Mouse (Mus musculus) mature B cell (primary cell): ENCODE data around the gene Gm49711.

Experiments
- in situ Hi-C: fragments of 300-500 bp; cut with MboI; formaldehyde crosslinking; loops from 2 replicates; pipeline ENCODE4 v1.14.3; 2019

Gene Gm49711

DNA sequence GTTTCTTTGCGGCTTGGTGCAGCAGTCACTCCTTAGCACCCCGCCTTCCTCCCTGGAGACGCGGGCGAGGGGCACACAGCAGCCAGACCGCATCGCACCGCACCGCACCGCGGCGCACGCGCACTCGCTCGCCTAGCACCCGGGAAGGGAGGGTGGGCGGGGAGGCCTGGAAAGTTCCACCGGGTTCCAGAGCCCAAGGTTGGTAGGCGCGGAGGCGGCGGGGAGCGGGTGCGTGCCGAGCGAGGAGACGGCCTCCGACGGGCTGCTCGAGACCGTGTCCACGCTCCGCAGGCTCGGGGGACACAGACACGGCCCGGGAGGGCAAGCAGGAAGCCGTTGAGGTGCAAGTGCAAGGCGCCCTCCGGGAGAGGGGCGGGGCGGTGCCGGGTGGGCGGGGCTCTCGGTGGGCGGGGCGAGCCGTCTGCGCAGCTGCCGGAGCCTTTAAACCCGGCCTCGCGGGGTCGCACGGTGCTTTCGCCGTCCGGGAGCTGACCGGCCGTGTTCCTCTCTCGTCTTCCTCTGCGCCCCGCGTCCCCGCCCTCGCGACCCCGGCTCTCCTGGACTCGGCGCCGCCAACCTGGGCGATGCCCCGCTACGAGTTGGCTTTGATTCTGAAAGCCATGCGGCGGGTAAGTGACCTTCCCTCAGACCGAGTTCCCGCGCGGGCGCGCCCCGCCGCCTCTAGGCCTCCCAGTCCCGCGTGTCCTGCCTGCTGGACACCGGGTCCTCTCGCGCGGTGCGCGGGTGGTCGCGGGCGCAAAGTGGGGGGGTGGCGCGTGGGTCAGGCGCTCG, at the start of gene Gm49711, which contains the start of the genes Mrps6 and Slc5a3:
Gene Gm49711 (plus strand): TSS at position 465 of the 792 bp plus-strand sequence.
Gene Mrps6 (plus strand): TSS at position 419 of the 792 bp plus-strand sequence.
Gene Slc5a3 (plus strand): TSS at position 471 of the 792 bp plus-strand sequence.
- in situ Hi-C loops: no loop called here

GRCm38 (mm10) chr16:92009586-92009985, 48.5 kb upstream of the Gm49711 start:
- in situ Hi-C loops: no loop called here

DNA sequence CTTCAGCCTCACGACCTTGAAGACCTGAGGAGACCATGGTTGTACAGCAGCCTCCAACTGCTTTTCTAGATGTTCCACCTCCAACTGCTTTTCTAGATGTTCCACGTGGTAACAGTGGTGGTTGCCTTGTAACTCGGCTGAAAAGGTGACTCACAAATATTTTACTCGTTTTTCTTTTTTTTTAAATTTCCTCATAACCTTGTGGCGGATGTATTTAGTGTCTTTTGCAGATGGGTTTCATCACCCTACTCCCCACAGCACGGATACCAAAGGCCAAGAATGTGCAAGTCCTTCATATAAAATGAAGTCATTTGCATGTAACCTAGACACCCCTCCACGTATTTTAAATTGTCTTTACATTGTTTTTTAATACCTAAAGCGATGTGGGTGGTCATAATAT, 41.3 kb upstream of the Gm49711 start:
- in situ Hi-C loops: no loop called here

- in situ Hi-C loops: no loop called here
Measured at GRCm38 (mm10) chr16:92019141-92020118, 38.7 kb upstream of the Gm49711 start.

- in situ Hi-C loops: no loop called here
Measured at GRCm38 (mm10) chr16:92021656-92022400, 36.3 kb upstream of the Gm49711 start.

DNA sequence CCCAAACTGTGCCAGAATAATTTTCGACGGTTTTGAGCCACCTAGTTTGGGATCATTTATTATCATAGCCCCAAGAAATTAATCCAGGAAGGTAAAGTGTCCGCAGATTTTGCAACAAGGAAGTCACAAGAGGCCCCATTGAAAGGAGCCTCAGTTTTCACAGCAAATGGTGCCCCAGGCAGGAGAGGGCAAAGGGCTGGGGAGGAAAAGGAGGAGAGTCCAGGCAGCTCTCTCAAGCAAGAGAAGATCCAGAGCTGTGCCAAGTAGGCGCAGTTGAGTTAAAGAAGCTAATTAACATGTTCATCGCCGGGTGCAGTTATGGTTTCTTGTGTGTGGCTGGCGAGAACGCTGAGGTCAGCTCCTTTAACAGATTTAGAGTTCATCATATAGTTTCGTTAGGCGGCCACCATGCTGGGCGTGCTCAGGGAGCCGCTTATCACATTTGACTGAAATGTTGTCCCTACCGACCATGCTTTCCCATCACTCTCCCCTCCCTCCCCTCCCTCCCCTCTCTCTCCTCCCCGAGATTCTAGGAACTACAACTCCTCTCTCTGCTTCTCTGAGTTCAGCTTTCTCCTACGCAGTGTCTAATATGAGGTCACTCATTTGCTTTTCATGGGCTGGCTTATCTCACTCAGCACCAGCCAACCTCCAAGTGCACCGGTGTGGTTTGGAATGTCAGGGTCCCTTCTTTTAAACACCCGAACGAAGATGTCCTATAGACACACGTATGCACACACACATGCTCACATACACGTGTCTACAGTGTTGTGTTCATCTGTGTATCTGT, 35.4 kb upstream of the Gm49711 start:
- in situ Hi-C loops: no loop called here

DNA sequence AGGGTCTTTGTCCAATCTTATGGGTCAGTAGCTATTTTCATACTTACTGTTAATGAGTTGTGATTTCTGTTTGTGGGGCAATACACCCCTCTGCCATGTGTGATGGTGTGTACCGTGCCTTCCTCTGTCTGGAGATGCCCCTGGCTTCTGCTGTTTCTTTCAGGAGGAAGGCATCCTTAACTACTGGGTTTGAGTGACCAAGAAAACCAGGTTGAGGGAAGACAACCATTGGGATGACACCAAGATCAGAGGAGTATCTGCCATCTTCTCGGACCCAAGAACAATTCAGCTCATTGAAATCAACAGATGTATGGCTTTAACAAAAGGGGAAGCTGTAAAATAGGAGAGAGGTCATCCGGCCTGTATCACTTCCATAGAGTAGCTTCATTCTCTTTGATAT, 24.8 kb upstream of the Gm49711 start:
- in situ Hi-C loops: no loop called here

DNA sequence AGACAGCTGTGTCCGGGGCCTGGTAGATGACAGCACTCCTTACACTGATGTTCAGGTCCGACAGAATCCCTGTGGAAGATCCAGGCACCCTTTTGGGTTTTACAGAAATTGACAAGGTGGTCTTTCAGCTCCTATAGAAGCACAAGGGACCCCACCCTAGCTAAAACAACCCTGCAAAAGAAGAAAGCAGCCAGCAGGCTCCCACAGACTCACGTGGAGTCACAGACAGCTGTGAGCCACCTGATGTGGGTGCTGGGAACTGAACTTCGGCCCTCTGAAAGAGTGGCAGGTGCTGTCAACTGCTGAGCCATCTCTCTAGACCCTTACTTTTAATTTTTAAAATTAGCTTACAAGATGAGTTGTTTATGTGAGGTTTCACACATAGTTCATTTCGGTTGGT, 23.4 kb upstream of the Gm49711 start:
- in situ Hi-C loops: no loop called here

DNA sequence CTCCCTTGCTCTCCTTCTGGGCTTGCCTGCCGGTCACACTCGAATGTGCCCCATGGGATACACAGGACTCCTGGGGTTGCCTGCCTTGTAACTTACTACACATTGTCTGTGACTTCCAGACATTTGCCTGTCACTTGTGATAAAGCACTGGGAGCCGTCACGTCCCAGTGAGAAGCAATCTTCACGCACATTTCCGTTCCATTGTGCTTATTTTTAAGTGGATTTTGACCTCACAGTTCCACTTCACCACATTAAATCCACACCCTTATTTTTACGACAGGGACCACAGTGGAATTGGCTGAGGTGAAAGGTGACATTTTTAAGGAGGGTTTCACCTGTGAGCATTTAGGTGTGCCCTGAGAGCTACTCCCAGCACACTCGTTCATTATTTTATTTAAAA, 21.4 kb upstream of the Gm49711 start:
- in situ Hi-C loops: no loop called here

DNA sequence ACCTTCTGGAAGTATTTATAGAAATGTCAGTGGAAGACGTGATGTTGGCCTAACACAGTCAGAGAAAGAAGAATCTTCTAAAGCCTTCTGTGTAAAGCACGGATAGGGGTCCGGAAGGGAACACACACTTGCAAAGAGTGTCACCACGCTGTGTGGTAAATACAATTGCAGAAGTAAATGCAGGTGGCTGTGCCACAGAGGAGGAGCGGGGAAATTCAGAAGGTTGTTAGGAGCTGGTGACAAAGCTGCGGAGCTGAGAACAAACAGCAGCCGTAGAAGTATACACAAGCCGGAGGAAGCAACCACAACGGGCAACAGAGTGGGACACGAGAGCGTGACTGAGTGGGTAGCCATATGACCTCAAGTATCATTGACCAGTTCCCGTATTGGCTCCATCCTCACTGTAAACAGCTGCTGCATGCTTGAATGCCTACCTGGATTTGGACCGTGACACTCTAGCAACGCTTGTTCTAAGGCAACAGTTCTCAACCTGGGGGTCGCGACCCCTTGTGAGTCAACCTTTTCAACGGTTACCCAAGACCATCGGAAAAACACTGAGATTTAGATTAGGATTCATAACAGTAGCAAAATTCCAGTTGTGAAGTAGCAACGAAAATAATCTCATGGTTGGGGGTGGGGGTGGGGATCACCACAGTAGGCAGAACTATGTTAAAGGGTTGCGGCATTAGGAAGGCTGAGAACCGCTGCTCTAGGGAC, 20.1 kb upstream of the Gm49711 start:
- in situ Hi-C loops: no loop called here

- in situ Hi-C loops: no loop called here
Measured at GRCm38 (mm10) chr16:92039421-92039820, 18.7 kb upstream of the Gm49711 start.

GRCm38 (mm10) chr16:92039966-92040365, 18.1 kb upstream of the Gm49711 start:
- in situ Hi-C loops: no loop called here

- in situ Hi-C loops: no loop called here
Measured at GRCm38 (mm10) chr16:92051777-92052310, 6.3 kb upstream of the Gm49711 start.

- in situ Hi-C loops: no loop called here
Measured at GRCm38 (mm10) chr16:92052569-92052968, 5.5 kb upstream of the Gm49711 start.

GRCm38 (mm10) chr16:92056711-92057110, 1.4 kb upstream of the Gm49711 start:
- in situ Hi-C loops: no loop called here

- in situ Hi-C loops: no loop called here
Measured at GRCm38 (mm10) chr16:92057456-92057851, 662 bp upstream of the Gm49711 start.

DNA sequence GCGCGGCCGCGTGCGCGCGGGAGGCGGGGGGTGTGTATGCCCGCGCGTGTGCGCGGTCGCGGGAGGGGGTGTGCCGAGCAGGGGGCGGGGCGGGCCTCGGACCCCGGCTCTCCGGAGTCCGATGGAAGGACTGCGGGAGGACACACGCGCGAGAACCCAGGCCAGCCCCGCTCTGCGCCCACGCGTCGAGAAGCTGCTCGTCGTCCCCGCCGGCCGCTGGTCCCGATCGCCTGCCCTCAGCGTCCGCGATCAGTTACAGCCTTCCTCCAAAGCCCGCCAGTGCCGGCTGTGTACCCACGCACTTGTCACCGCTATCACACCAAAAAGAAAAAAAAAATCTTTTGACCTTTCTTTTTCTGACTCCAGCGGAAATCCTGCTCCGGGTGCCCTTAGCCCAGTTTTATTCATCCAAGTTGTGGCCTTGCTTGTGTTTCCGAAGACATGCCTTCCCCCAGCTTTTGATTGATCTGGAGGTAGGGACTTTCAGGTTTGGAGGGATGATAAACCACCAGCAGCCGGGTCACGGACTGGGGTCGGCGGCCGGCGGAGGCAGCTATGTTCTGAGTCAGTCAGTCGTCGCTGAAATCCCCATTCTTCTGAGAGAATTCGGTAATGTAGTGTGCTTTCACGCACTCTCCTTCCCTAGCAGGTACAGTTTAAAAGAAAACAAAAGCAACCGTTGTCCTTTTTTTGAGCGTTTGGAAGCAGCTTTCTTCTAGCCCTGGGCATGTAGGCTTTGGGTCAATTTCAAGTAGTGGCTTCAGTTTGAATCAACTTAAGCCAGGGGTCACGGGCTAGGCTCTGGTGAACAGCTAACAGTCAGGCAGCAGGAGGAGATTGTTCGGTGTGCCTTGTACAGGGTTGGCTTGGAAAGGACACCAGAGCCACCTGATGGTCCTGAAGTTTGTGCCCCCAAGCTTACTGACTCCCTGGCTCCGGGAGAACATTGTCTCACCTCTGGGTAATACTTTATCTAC, 816 bp downstream of the Gm49711 start:
- in situ Hi-C loops: no loop called here

- in situ Hi-C loops: no loop called here
Measured at GRCm38 (mm10) chr16:92060213-92060612, 2.1 kb downstream of the Gm49711 start.

DNA sequence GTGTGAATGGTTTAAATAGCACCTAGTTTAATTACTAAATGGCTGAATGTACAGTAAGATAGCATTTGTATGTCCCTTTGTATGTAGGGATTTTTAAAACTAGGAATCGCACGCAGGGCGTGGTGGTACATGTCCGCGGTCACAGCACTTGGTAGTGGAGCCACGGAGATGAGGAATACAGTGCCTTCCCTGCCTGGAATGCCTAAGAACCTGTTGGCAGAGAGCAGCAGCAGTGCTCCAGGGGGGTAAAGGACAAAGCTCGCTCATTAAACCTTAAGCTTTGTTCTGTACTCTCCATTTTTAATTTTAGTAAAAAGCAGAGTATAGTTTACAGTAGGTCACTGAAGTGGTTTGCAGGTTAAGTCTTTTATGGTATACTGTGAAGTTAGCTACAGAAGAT, 3.5 kb downstream of the Gm49711 start:
- in situ Hi-C loops: no loop called here
